Mouse (Mus musculus): ENCODE measurements at regions not wholly inside any gene's neighbourhood (a gene's known extent, or its start where the extent isn't known, plus 50 kb on each side); places are given as distances from the start of the nearest gene placed in this dataset.
"Not testable (repeated sequence)": the region's sequence is repeated elsewhere in the genome, so short reads cannot be mapped to it uniquely, and the experiment has no call there.

GRCm38 (mm10) chr1:157740725-157741665 lies 234.5 kb downstream of the Sec16b start:
- ATAC-seq (replicated peaks; ENCODE audit: low FRiP score, poor library complexity, severe bottlenecking), result no peak

- ATAC-seq (replicated peaks; ENCODE audit: low FRiP score, poor library complexity, severe bottlenecking), result no peak
Measured at GRCm38 (mm10) chr1:157745611-157746010, 239.1 kb downstream of the Sec16b start.

GRCm38 (mm10) chr1:157755015-157755649 lies 248.6 kb downstream of the Sec16b start:
- no peak for ATAC-seq (replicated peaks; ENCODE audit: low FRiP score, poor library complexity, severe bottlenecking)

GRCm38 (mm10) chr1:157756977-157757376 lies 250.4 kb downstream of the Sec16b start:
- no peak for ATAC-seq (replicated peaks; ENCODE audit: low FRiP score, poor library complexity, severe bottlenecking)

GRCm38 (mm10) chr1:157758337-157758736 lies 251.8 kb downstream of the Sec16b start:
- ATAC-seq (replicated peaks; ENCODE audit: low FRiP score, poor library complexity, severe bottlenecking), result no peak

GRCm38 (mm10) chr1:157768201-157768600 lies 261.7 kb downstream of the Sec16b start:
- no peak for ATAC-seq (replicated peaks; ENCODE audit: low FRiP score, poor library complexity, severe bottlenecking)

- no peak for ATAC-seq (replicated peaks; ENCODE audit: low FRiP score, poor library complexity, severe bottlenecking)
Measured at GRCm38 (mm10) chr1:157797711-157798110, 291.2 kb downstream of the Sec16b start.

GRCm38 (mm10) chr1:157798561-157799553 lies 292.3 kb downstream of the Sec16b start:
- no peak for ATAC-seq (replicated peaks; ENCODE audit: low FRiP score, poor library complexity, severe bottlenecking)

- ATAC-seq (replicated peaks; ENCODE audit: low FRiP score, poor library complexity, severe bottlenecking), result no peak
Measured at GRCm38 (mm10) chr1:157801151-157801550, 294.6 kb downstream of the Sec16b start.

GRCm38 (mm10) chr1:157804229-157804628 lies 297.7 kb downstream of the Sec16b start:
- no peak for ATAC-seq (replicated peaks; ENCODE audit: low FRiP score, poor library complexity, severe bottlenecking)

GRCm38 (mm10) chr1:157806296-157806695 lies 299.8 kb downstream of the Sec16b start:
- no peak for ATAC-seq (replicated peaks; ENCODE audit: low FRiP score, poor library complexity, severe bottlenecking)

GRCm38 (mm10) chr1:157809674-157810471 lies 303.3 kb downstream of the Sec16b start:
- ATAC-seq (replicated peaks; ENCODE audit: low FRiP score, poor library complexity, severe bottlenecking), result no peak

GRCm38 (mm10) chr1:157810657-157811056 lies 304.1 kb downstream of the Sec16b start:
- ATAC-seq (replicated peaks; ENCODE audit: low FRiP score, poor library complexity, severe bottlenecking), result no peak

GRCm38 (mm10) chr1:157827966-157828365 lies 321.4 kb downstream of the Sec16b start:
- ATAC-seq (replicated peaks; ENCODE audit: low FRiP score, poor library complexity, severe bottlenecking), result no peak

- no peak for ATAC-seq (replicated peaks; ENCODE audit: low FRiP score, poor library complexity, severe bottlenecking)
Measured at GRCm38 (mm10) chr1:157831511-157831910, 325.0 kb downstream of the Sec16b start.

GRCm38 (mm10) chr1:157872775-157873174 lies 366.2 kb downstream of the Sec16b start:
- ATAC-seq (replicated peaks; ENCODE audit: low FRiP score, poor library complexity, severe bottlenecking), result no peak

GRCm38 (mm10) chr1:157875006-157875405 lies 368.5 kb downstream of the Sec16b start:
- ATAC-seq (replicated peaks; ENCODE audit: low FRiP score, poor library complexity, severe bottlenecking), result no peak

- ATAC-seq (replicated peaks; ENCODE audit: low FRiP score, poor library complexity, severe bottlenecking), result not testable (repeated sequence)
Measured at GRCm38 (mm10) chr1:157877117-157877516, 370.6 kb downstream of the Sec16b start.

- no peak for ATAC-seq (replicated peaks; ENCODE audit: low FRiP score, poor library complexity, severe bottlenecking)
Measured at GRCm38 (mm10) chr1:157887146-157887545, 380.6 kb downstream of the Sec16b start.
